Mouse (Mus musculus) CH12.LX (cell line): Measurements from ENCODE around the gene Notum.

Experiments
- BHLHE40 ChIP-seq: IDR thresholded peaks from 2 replicates; pipeline ENCODE4 v1.6.1; 2011; ENCODE audit warnings: mild to moderate bottlenecking, low read depth, low read length, improper control_type of control experiment
- CTCF ChIP-seq, 2 experiments: IDR thresholded peaks in 1 of 2; conservative IDR thresholded peaks in 1 of 2; 2 replicates each; pipeline ENCODE4 v1.5.1; 2011 to 2012; ENCODE audit warnings: low read depth in 2 of 2, low read length in 2 of 2, improper control_type of control experiment in 1 of 2, inconsistent platforms in 1 of 2, mild to moderate bottlenecking in 1 of 2, moderate library complexity in 1 of 2
- E2F4 ChIP-seq: IDR thresholded peaks from 2 replicates; pipeline ENCODE4 v1.6.1; 2011; ENCODE audit warnings: low read depth, low read length, improper control_type of control experiment; ENCODE audit not compliant: insufficient replicate concordance
- HCFC1 ChIP-seq: IDR thresholded peaks from 2 replicates; pipeline ENCODE4 v1.6.1; 2012; ENCODE audit warnings: low read depth, mild to moderate bottlenecking, inconsistent platforms, low read length, improper control_type of control experiment
- JUN ChIP-seq: IDR thresholded peaks from 2 replicates; pipeline ENCODE4 v1.6.1; 2011; ENCODE audit warnings: low read depth, mild to moderate bottlenecking, low read length, improper control_type of control experiment, moderate library complexity; ENCODE audit not compliant: insufficient read depth
- KAT2A ChIP-seq: IDR thresholded peaks from 2 replicates; pipeline ENCODE4 v1.6.1; 2012; ENCODE audit warnings: low read length, improper control_type of control experiment, inconsistent platforms; ENCODE audit not compliant: insufficient replicate concordance
- MAFK ChIP-seq: IDR thresholded peaks from 2 replicates; pipeline ENCODE4 v1.6.1; 2011; ENCODE audit warnings: low read length, improper control_type of control experiment; ENCODE audit not compliant: insufficient replicate concordance
- MAX ChIP-seq: IDR thresholded peaks from 2 replicates; pipeline ENCODE4 v1.6.1; 2011; ENCODE audit warnings: low read length, improper control_type of control experiment
- POLR2A ChIP-seq: IDR thresholded peaks from 2 replicates; pipeline ENCODE4 v1.6.1; 2011; ENCODE audit warnings: low read depth, mild to moderate bottlenecking, improper control_type of control experiment, low read length
- TCF12 ChIP-seq: IDR thresholded peaks from 2 replicates; pipeline ENCODE4 v1.6.1; 2014; ENCODE audit warnings: low read depth, mild to moderate bottlenecking, inconsistent platforms, low read length, improper control_type of control experiment
- USF1 ChIP-seq: IDR thresholded peaks from 2 replicates; pipeline ENCODE4 v1.6.1; 2014; ENCODE audit warnings: low read depth, mild to moderate bottlenecking, inconsistent platforms, low read length, improper control_type of control experiment
- ZC3H11A ChIP-seq: IDR thresholded peaks from 2 replicates; pipeline ENCODE4 v1.6.1; 2012; ENCODE audit warnings: low read depth, mild to moderate bottlenecking, inconsistent platforms, low read length, improper control_type of control experiment
- ZNF384 ChIP-seq: IDR thresholded peaks from 2 replicates; pipeline ENCODE4 v1.6.1; 2012; ENCODE audit warnings: low read depth, low read length, improper control_type of control experiment, inconsistent platforms

- TF ChIP-seq MAFK (no peak), HCFC1 (no peak), BHLHE40 (no peak), USF1 (no peak), CTCF (conservative IDR thresholded peaks at IDR 0.05 in 1 of 2, IDR thresholded peaks at IDR 0.05 in 1 of 2; ENCODE audit: low read depth in 2 of 2, low read length in 2 of 2) (no peak), POLR2A (no peak), KAT2A (no peak), ZNF384 (no peak), ZC3H11A (no peak), JUN (no peak), E2F4 (no peak), TCF12 (no peak), MAX (no peak)
These were observed 50.4 kb downstream of the Notum start for GRCm38 (mm10) chr11:120610477-120611046.
